Mouse (Mus musculus): ENCODE results near the gene Strip1. TPM values are rescaled to one million over a fixed set of nuclear protein-coding genes. Genes with fewer than 3 reads are reported as not detected.
"Not testable (repeated sequence)": the region's sequence is repeated elsewhere in the genome, so short reads cannot be mapped to it uniquely, and the experiment has no call there.

The Strip1 gene
- total RNA-seq, 2 experiments from 2014 or later, result 65.9 to 69.0 TPM

DNA sequence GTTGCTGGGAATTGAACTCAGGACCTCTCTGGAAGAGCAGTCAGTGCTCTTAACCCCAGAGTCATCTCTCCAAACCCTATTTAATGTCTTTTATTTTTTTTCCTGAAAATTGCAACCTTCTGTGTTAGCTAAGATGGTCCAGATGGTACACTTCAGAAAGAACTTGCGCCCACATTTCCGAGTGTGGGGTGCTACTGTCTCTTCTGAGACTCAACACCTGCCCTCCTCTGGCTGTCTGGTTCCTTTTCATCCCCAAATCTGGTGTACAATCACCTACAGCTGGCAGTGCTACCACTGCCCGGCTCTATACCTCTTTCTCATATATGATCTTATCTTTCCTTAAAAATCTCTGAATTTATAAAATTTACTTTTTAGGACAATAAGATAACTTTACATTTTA lies 21.5 kb upstream of the Strip1 start:
- Histone ChIP-seq H3K27ac (no peak overlapping the region), H3K4me3 (no peak overlapping the region)
- intact Hi-C loops (cut with DNase I), result no loop called here
- DNase-seq (ENCODE audit: extremely low spot score in 1 of 2, low spot score in 2 of 2), result no peak
- no peak for TF ChIP-seq CTCF (IDR thresholded peaks at IDR 0.05)

DNA sequence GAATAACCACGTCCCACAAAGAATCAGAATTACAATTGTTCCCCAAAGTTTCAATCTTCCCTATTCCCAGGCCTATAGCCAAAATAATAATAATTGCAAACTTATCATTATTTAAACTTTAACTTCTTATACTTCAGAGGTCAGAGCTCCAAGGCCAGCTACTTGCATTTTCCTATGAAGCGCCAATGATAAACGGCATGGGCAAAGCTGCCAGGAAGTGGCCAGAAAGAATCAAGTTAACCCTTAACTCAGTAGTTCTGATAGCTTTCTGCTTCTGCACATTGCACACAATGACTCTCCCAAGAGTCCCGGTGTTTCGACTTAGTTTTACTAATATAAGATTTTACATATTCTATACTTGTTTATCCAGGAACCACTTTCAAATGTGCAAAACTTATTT lies 18.8 kb upstream of the Strip1 start:
- intact Hi-C loops (cut with DNase I); H3K4me3 ChIP-seq; H3K27ac ChIP-seq; DNase-seq (ENCODE audit: extremely low spot score in 1 of 2, low spot score in 2 of 2): not testable (repeated sequence)

DNA sequence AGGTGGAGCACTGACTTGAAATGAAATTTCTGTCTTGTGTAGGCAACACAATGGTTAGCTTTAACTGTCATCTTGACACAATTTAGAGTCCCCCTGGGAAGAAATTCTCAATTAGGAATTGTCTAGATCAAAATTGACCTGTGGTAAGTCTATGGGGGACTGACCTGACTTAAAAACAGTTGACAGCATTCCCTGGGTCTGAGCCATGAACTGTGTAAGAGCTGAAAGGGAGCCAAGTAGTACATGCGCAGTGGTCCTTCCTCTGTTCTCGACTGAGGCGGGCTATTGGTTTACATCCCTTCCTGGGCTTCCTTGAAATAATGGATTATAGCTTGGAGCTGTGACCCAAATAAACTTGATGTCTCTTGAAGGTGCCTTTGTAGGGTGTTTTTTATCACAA lies 15.5 kb upstream of the Strip1 start:
- no peak overlapping the region for H3K4me3 ChIP-seq
- intact Hi-C loops (cut with DNase I), result no loop called here
- no peak for DNase-seq (ENCODE audit: extremely low spot score in 1 of 2, low spot score in 2 of 2)
- TF ChIP-seq CTCF (IDR thresholded peaks at IDR 0.05), result no peak
- H3K27ac ChIP-seq, result no peak overlapping the region

DNA sequence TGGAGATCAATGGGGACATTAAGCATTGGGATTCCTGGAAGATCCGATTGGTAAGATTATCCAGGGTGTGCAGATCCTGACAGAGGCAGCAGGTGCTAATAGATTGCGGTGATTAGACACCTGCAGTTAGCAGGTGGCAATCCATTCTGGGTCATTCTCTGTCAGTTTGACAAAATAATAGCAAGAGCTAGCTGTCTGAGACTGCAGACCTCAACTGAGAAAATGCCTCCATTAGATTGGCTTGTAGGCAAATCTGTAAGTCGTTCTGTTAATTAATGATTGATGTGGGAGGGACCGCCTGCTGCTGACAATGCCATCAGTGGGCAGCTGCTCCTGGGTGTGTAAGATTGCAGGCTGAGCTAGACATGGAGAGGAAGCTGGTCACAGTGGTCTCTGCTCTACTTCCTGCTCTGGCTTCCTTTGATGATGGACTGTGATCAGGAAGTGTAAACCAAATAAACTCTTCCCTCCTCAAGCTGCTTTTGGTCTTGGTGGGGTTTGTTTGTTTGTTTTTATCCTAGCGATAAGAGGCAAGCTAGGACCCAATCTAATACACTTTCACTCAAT lies 6.2 kb upstream of the Strip1 start:
- no peak for DNase-seq (ENCODE audit: extremely low spot score in 1 of 2, low spot score in 2 of 2)
- TF ChIP-seq CTCF (IDR thresholded peaks at IDR 0.05), result no peak
- no peak overlapping the region for H3K27ac ChIP-seq
- intact Hi-C loops (cut with DNase I), result loop anchor here (10.0 kb wide), 1 partner anchor 227 kb away; no protein-coding TSS in a partner anchor
- H3K4me3 ChIP-seq, result no peak overlapping the region

DNA sequence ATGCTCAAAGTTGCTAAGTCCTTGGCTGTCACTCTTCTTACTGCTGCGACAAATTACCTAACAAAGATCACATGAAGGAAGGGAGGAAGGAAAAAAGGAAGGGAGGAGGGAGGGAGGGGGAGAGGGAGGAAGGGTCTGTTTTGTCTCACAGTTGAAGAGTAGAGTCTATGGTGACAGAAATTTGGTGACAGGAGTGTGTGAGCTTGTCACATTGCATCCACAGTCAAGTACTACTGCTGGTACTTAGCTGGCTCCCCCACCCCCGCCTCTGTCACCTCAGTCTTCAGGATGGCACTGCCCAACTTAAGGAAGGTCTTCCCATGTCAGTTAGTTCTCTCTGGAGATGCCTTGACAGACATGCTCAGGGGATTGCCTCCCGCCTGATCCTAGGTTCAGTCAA lies 4.7 kb upstream of the Strip1 start:
- TF ChIP-seq CTCF (IDR thresholded peaks at IDR 0.05), result no peak
- peak in 1 of 2 experiments; percentile 2 for DNase-seq (ENCODE audit: extremely low spot score in 1 of 2, low spot score in 2 of 2)
- intact Hi-C loops (cut with DNase I), result loop anchor here (10.0 kb wide), 1 partner anchor 229 kb away; no protein-coding TSS in a partner anchor
- no peak overlapping the region for H3K27ac ChIP-seq
- no peak overlapping the region for H3K4me3 ChIP-seq

DNA sequence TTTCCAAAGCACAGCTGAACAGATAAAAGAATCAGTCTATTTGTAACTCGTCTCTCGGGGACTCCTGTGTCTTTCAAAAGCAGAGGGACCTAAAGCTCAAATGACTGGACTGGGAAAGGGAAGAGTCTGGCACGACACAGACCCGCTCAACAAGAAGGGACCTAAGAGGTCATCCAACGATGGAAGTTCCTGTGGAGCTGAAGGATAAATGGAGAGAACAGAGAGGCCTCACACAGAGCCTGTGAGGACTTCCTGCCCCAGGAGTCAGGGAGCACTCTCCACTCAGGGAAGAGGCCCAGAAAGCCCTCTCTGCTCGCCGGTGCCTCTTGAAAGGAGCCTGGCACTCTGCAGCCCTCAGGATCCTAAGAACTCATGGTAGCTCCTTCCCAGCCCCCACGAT lies 4.3 kb upstream of the Strip1 start:
- Histone ChIP-seq H3K4me3 (no peak overlapping the region), H3K27ac (no peak overlapping the region)
- intact Hi-C loops (cut with DNase I), result loop anchor here (10.0 kb wide), 1 partner anchor 229 kb away; no protein-coding TSS in a partner anchor
- DNase-seq (ENCODE audit: extremely low spot score in 1 of 2, low spot score in 2 of 2), result peak in 1 of 2 experiments; percentile 10
- no peak for TF ChIP-seq CTCF (IDR thresholded peaks at IDR 0.05)

DNA sequence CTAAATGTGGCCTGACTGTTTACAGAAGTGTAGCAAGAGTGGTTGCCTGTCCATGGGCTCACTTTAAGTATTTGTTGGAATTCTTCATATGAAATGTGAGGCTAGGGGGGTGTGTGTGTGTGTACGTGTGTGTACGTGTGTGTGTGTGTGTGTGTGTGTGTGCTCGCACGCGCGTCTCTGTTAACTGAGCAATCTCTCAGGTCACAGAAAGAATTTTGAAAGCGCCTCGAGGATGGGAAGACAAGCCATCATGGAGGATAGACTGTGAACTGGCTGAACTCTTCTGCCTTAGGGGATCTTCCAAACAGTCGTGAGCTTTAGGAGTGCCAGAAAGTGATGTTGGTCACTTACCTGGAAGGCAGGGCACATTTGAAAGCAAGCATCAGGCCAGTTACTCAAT lies 2.4 kb upstream of the Strip1 start:
- intact Hi-C loops (cut with DNase I), result loop anchor here (5.0 to 10.0 kb wide), 2 partner anchors 48 to 231 kb away; no protein-coding TSS in a partner anchor
- no peak for TF ChIP-seq CTCF (IDR thresholded peaks at IDR 0.05)
- Histone ChIP-seq H3K4me3 (no peak overlapping the region), H3K27ac (no peak overlapping the region)
- peak in 1 of 2 experiments; percentile 4 for DNase-seq (ENCODE audit: extremely low spot score in 1 of 2, low spot score in 2 of 2)

DNA sequence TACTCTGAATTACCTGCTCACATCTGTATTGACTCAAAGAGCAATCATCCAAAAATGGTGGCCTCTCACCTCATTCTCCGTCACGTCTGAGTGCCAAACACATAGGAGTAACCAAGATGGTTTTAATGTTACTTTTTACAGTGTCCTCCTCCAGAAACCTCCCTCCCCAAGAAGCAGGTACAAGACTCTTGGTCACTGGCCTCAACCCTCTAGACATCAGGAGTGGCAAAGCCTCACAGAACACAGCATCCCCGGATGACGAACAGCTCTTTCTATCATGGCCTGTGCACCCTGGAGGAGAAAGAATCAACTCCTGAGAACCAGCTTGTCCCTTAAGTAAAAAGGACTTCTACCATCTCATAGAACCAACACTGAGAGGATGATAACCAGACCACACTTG lies 1.3 kb upstream of the Strip1 start:
- no peak for TF ChIP-seq CTCF (IDR thresholded peaks at IDR 0.05)
- Histone ChIP-seq H3K27ac (no peak overlapping the region), H3K4me3 (no peak overlapping the region)
- peak in 1 of 2 experiments; percentile 6 for DNase-seq (ENCODE audit: extremely low spot score in 1 of 2, low spot score in 2 of 2)
- intact Hi-C loops (cut with DNase I), result loop anchor here (5.0 to 10.0 kb wide), 2 partner anchors 50 to 232 kb away; no protein-coding TSS in a partner anchor

DNA sequence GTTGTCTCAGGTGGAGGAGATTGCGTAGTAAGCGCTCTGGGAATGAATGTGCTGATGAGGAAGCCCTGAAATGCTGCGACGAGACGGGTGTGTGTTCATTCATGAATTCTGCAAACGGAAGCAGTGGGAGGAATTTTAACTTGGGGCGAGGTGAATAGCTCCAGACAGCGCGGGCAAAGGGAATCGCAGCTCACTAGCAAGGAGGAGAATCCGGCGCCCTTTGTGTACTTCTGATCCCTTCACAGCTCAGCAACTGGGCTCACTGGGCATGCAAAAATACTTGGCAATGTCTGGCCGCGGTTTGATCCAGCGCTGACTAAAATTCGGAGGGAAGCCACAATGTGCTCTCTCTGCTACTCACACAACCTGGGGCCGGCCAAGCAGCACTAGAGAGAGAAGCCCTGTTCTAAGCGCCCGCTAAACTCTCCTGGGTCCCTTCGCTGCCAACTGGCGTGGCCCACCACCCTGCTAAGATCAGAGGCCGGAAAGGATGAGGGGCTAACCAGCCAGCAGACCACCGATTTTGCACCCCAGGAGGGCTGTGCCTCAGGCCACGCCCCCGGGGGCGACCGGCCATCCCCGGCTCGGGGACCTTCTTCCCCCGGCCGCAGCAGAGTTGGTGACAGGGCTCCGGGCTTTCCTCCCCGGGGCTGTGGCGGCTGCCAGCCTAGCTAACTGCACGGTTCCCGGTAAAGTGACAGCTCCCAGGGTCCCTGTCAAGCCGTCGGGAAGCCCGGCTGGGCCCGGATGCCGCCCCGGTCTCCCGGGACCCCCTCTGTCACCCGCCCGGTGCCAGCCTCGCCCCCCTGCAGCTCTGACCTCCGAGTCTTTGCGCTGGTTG lies 592 bp downstream of the Strip1 start, which contains the start of gene Gm10961:
Gene Gm10961, plus strand, starts transcription at position 641 of the 841 bp plus-strand sequence.
- Histone ChIP-seq H3K27ac (peak within 1 kb of the TSS; percentile 90), H3K4me3 (peak within 1 kb of the TSS; percentile 99)
- peak; percentile 42 to 48 for DNase-seq (ENCODE audit: extremely low spot score in 1 of 2, low spot score in 2 of 2)
- intact Hi-C loops (cut with DNase I), result loop anchor here (5.0 to 10.0 kb wide), 2 partner anchors 51 to 234 kb away; no protein-coding TSS in a partner anchor
- no peak for TF ChIP-seq CTCF (IDR thresholded peaks at IDR 0.05)

DNA sequence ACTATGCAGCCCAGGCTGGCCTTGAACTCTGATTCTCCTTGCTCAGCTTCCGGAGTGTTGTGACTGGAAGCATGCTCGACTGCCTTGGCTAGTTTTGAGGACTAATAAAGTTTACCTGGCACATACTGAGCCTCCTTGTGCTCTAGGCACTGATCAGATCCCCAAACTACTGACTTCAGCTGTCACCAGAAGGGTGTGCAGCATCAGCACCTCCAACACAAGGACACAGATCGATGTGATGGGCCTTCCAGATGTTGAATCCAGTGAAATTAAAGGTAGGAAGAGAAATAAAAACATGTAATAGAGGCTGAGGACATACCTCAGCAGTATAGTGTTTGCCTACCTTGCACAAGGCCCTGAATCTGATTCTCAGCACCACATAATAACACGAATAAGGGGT lies 2.1 kb downstream of the Strip1 start:
- intact Hi-C loops (cut with DNase I), result no loop called here
- Histone ChIP-seq H3K27ac (no peak overlapping the region), H3K4me3 (no peak overlapping the region)
- peak in 1 of 2 experiments; percentile 6 for DNase-seq (ENCODE audit: extremely low spot score in 1 of 2, low spot score in 2 of 2)
- TF ChIP-seq CTCF (IDR thresholded peaks at IDR 0.05), result no peak

DNA sequence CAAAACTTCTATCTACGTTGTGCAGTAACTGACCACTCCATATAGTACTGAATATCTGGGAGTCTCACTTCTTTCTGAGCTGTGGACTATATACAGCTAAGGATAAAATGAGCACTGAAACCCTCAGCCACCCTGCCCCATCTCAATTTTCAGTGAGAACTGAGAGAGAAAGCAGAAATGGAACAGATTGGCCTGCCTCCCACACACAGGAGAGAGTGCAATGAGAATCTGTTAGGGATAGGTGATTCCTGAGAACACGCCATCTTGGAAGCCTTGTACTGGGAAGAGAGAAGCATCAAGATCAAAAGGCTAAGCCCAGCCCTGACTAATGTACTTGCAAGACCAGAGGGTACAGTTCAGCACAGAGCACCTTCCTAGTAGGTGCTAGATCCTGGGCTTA lies 2.9 kb downstream of the Strip1 start:
- no peak overlapping the region for H3K4me3 ChIP-seq
- DNase-seq (ENCODE audit: extremely low spot score in 1 of 2, low spot score in 2 of 2), result peak in 1 of 2 experiments; percentile 20
- intact Hi-C loops (cut with DNase I), result no loop called here
- H3K27ac ChIP-seq, result no peak overlapping the region
- no peak for TF ChIP-seq CTCF (IDR thresholded peaks at IDR 0.05)

DNA sequence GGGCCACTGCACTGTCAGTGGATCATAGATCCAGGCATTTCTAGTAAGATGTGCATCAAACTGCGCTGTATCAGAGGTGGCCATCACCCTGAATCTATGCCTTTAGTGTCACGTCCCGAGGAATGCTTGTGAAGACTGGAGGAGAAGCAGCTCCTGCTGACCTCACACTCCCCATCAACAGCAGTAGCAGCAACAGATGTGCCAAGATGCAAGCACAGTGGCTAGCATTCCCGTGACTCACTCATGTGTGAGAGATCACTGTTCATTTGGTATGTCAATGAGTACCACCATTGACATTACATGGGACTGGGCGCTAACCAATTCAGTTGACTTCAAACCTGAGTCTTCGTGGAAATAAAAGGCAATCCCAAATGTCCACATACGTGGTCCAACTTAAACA lies 3.9 kb downstream of the Strip1 start:
- no peak for DNase-seq (ENCODE audit: extremely low spot score in 1 of 2, low spot score in 2 of 2)
- no peak overlapping the region for H3K27ac ChIP-seq
- H3K4me3 ChIP-seq, result no peak overlapping the region
- no peak for TF ChIP-seq CTCF (IDR thresholded peaks at IDR 0.05)
- intact Hi-C loops (cut with DNase I), result no loop called here
